Mouse (Mus musculus) heart, embryonic 13.5 days (tissue): ENCODE data around the gene Pcsk5. TPM values are rescaled to one million over a fixed set of nuclear protein-coding genes. Genes with fewer than 3 reads are reported as not detected.

Experiments
- ATAC-seq: fragments of 200-750 bp; cut with Nextera tagmentation; 2 replicates; pipeline ENCODE4 v1.8.0; 2017; ENCODE audit warnings: moderate TSS enrichment; ENCODE audit not compliant: insufficient number of reproducible peaks, low FRiP score, low TSS enrichment; ENCODE audit errors: extremely low read depth
- H3K27ac ChIP-seq: fragments of 300-500 bp; sonication (generic); replicated peaks from 2 replicates; pipeline ENCODE4 v1.5.1; 2015; ENCODE audit warnings: moderate library complexity, mild to moderate bottlenecking, inconsistent platforms
- H3K27me3 ChIP-seq: fragments of 300-500 bp; sonication (generic); replicated peaks from 2 replicates; pipeline ENCODE4 v1.6.1; 2015; ENCODE audit warnings: mild to moderate bottlenecking, inconsistent platforms
- H3K36me3 ChIP-seq: fragments of 300-500 bp; sonication (generic); 2 replicates; pipeline ENCODE4 v1.6.1; 2015; ENCODE audit warnings: mild to moderate bottlenecking, inconsistent platforms
- H3K4me1 ChIP-seq: fragments of 300-500 bp; sonication (generic); 2 replicates; pipeline ENCODE4 v1.6.1; 2015; ENCODE audit warnings: inconsistent platforms
- H3K4me2 ChIP-seq: fragments of 300-500 bp; sonication (generic); 2 replicates; pipeline ENCODE4 v1.6.1; 2015; ENCODE audit warnings: inconsistent platforms, mild to moderate bottlenecking, moderate library complexity
- H3K4me3 ChIP-seq: fragments of 300-500 bp; sonication (generic); 2 replicates; pipeline ENCODE4 v1.5.1; 2015; ENCODE audit warnings: moderate library complexity, mild to moderate bottlenecking, inconsistent platforms
- H3K9ac ChIP-seq: fragments of 300-500 bp; sonication (generic); 2 replicates; pipeline ENCODE4 v1.6.1; 2015; ENCODE audit warnings: inconsistent platforms, mild to moderate bottlenecking, moderate library complexity
- H3K9me3 ChIP-seq: fragments of 300-500 bp; sonication (generic); 2 replicates; pipeline ENCODE4 v1.6.1; 2016; ENCODE audit warnings: inconsistent platforms
- WGBS: fragments of 180-500 bp; shearing (Covaris S2); methylation state at CpG from one replicate; pipeline ENCODE4 v1.1.7; 2015; ENCODE audit warnings: mixed read lengths; 5-methylcytosine and 5-hydroxymethylcytosine counted together
- polyA plus RNA-seq: library from polyadenylated mRNA; unstranded; fragments of >200 nt; fragmentation: Nextera tagmentation; extraction: Ambion mirVana; gene quantifications from 2 replicates; pipeline ENCODE4 v1.2.1, GENCODE M21; 2015

Gene Pcsk5
- polyA plus RNA-seq, 1 experiment from 2014 or later = 17.0 TPM

GRCm38 (mm10) chr19:17388404-17388803 is 449.0 kb downstream of the Pcsk5 start:
- no peak overlapping the region for H3K4me3 ChIP-seq
- H3K4me2 ChIP-seq = no peak overlapping the region
- no peak for ATAC-seq
- H3K36me3 ChIP-seq = no peaks in the 10 kb centered on the region
- H3K9ac ChIP-seq = no peak overlapping the region
- H3K27me3 ChIP-seq = peaks cover 16% of the 10 kb centered on the region; the same call in 1 of the 2 replicates
- no peaks in the 10 kb centered on the region; the same call in 1 of the 2 replicates for H3K4me1 ChIP-seq
- H3K27ac ChIP-seq = no peak overlapping the region
- H3K9me3 ChIP-seq = no peaks in the 10 kb centered on the region
- WGBS = 20% methylated on average over 2 of the region's 2 CpGs

- Histone ChIP-seq H3K27ac (no peak overlapping the region), H3K9me3 (no peaks in the 10 kb centered on the region), H3K4me2 (no peak overlapping the region), H3K27me3 (no peaks in the 10 kb centered on the region), H3K9ac (no peak overlapping the region), H3K4me3 (no peak overlapping the region), H3K36me3 (no peaks in the 10 kb centered on the region), H3K4me1 (no peaks in the 10 kb centered on the region)
- ATAC-seq = no peak
- 74% methylated on average over 6 of the region's 6 CpGs for WGBS
Observed at GRCm38 (mm10) chr19:17386424-17386823, 451.0 kb downstream of the Pcsk5 start.

GRCm38 (mm10) chr19:17385426-17385825 is 452.0 kb downstream of the Pcsk5 start:
- H3K4me2 ChIP-seq = no peak overlapping the region
- 0 out of 2 replicates have a peak, but pooled peaks cover 2% of the 10 kb centered on the region for H3K4me1 ChIP-seq
- no peak for ATAC-seq
- no peaks in the 10 kb centered on the region for H3K9me3 ChIP-seq
- H3K4me3 ChIP-seq = no peak overlapping the region
- no peak overlapping the region for H3K27ac ChIP-seq
- WGBS = 63% methylated on average over 1 of the region's 1 CpGs
- no peaks in the 10 kb centered on the region for H3K36me3 ChIP-seq
- no peak overlapping the region for H3K9ac ChIP-seq
- H3K27me3 ChIP-seq = no peaks in the 10 kb centered on the region

GRCm38 (mm10) chr19:17385022-17385421 is 452.4 kb downstream of the Pcsk5 start:
- Histone ChIP-seq H3K36me3 (no peaks in the 10 kb centered on the region), H3K4me2 (no peak overlapping the region), H3K4me3 (no peak overlapping the region), H3K4me1 (0 out of 2 replicates have a peak, but pooled peaks cover 2% of the 10 kb centered on the region), H3K9me3 (no peaks in the 10 kb centered on the region), H3K27me3 (no peaks in the 10 kb centered on the region), H3K27ac (no peak overlapping the region), H3K9ac (no peak overlapping the region)
- WGBS = 88% methylated on average over 4 of the region's 4 CpGs
- no peak for ATAC-seq

- ATAC-seq = no peak
- Histone ChIP-seq H3K27me3 (no peaks in the 10 kb centered on the region), H3K9me3 (no peaks in the 10 kb centered on the region), H3K4me2 (no peak overlapping the region), H3K4me1 (0 out of 2 replicates have a peak, but pooled peaks cover 2% of the 10 kb centered on the region), H3K36me3 (no peaks in the 10 kb centered on the region), H3K27ac (no peak overlapping the region), H3K4me3 (no peak overlapping the region), H3K9ac (no peak overlapping the region)
- 72% methylated on average over 6 of the region's 6 CpGs for whole genome bisulfite sequencing
Observed at GRCm38 (mm10) chr19:17382807-17383397, 454.5 kb downstream of the Pcsk5 start.
